Mouse (Mus musculus) adipocyte (in vitro differentiated cells): ENCODE measurements around the gene Gm11938.

Experiments
- DNase-seq: peaks from one replicate; pipeline ENCODE4 v3.0.0-alpha.2; 2016; ENCODE audit warnings: low spot score

Gene Gm11938

DNA sequence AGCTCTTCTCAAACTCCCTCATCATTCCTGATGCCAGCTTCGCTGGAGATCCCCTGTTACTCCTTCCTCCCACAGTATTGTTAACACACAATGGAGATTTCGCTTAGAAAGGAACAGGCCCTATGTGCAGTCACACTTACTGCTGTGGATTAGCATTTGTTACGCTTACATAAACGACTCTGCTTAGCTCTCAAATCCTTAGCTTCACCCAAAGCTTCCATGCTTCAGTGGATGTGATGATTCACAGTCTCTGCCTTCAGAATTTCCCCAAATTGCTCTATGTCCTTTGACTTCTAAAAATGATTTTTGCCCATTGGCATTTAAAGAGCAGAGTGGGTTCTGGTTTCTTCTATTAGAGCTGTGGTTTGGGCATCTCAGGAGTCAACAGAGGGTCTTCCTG is 29.9 kb downstream of the Gm11938 start:
- no peak for DNase-seq

DNA sequence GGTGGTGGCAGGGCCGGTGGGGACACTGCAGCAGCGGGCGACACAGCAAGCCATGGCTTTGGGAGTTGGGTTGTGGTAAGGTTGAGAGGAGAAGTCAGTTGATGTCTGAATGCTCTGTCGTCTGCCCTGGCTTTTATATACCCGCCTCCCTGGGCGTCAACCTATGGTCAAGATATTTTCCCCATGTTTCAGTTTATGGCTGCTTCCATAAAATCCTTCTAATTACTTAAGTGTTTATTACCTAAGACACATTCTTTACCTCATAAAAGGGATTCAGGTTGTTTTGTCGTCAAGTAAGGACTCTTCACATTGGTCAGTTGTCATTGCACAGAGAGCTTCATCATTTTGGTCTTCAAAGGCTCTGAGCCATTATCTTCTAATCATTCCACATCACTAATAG is 36.6 kb downstream of the Gm11938 start, which contains the start of gene Krtap3-1:
Gene Krtap3-1 (minus strand): TSS at position 101 of the 400 bp plus-strand sequence.
- no peak for DNase-seq

GRCm38 (mm10) chr11:99562580-99562979 is 40.5 kb downstream of the Gm11938 start:
- no peak for DNase-seq

DNA sequence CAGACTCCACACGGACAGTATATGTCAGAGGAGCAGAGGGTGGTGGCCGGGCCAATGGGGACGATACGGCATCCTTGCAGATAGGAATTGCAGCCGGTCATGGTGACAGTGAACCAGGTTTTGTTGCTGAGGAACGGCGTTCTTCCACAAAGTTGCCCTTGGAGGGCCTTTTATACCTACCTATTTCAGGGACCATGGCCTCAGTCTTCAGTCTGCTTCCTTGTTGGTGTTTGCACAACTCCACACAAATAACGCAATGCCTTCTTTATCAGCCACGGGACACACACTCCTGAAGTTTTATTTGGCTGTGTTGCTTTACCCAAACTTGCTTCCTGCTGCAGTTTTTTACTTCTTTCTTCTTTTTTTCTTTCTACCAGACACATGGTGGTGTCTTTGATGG is 43.7 kb downstream of the Gm11938 start, which contains the start of gene Gm11939:
Gene Gm11939 (minus strand): TSS at position 101 of the 400 bp plus-strand sequence.
- DNase-seq: no peak

DNA sequence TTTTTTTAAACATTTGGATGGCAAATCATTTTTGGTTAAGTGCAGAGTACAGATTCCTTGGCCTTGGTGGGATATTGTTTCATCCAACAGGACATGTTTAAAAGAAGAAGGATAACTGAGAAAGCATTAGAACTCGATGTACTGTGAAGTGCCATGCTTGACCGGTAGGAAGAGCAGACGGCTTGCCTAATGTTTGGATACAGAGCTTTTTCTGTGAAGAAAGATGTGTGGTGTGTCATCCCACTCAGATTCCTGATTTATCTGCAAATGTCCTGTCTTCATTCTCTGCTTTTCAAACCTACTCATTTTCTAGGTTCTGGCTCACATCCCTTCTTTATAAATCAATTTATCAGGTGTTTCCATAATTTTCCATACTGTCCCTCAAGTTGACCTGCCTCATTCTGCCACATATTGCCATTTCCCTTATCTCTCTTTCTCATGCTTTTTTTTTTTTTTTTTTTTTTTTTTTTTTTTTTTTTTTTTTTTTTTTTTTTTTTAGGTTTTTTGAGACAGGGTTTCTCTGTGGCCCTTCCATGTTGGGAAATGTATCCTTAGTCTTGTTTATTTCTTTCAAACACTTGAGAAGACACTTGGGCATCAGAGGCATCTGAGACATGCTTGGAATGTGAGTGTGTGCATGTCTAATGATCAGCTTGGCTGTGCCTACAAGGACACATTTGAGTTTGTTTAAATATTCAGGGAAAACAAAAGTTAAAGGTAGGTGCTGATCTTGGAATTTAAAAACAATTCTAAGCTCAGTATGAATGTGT is 44.9 kb downstream of the Gm11938 start:
- DNase-seq: no peak

- DNase-seq: no peak
Observed at GRCm38 (mm10) chr11:99556753-99557152, 46.4 kb downstream of the Gm11938 start, which contains the start of gene Krtap3-2. Gene Krtap3-2 (minus strand): TSS chr11:99556853.

GRCm38 (mm10) chr11:99556195-99556594 is 46.9 kb downstream of the Gm11938 start:
- no peak for DNase-seq
